In the genomic region with DNA sequence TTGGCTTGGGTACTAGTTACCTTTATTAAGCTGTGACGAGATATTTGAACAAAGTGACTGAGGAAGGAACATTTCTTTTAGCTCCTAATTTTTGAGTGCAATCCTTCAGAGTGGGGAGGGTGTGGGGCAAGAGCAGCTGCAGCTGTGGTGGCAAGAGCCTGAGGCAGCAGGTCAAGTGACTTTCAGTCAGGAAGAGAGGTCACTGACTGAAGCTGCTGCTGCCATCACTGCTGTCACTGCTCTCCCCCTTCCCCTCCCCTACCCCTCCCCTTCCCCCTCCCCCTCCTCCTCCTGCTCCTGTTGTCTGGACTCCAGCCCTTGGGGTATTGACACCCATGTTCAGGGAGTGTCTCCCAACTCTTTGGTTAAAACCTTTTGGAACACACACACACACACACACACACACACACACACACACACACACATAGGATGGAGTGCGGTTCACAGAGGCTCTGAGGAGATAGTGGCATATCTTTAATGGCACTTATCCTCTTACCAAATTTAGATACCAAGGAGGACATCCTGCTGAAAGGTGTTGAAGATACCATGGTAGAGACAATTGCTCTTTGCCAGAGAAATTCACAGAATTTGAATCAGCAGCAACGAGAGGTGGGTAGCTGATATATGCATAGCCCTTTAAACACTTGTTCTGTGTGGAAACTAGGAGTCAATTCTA, we compare ENCODE assay signal across 17 mouse cellular contexts.
DNase-seq lines count a peak whose midpoint lies in the region; ATAC-seq and TF ChIP-seq lines count a peak whose summit lies in the region.
"Had no signal": no experiment of that assay in that cellular context is flagged by ENCODE, and none has a peak within 500 bp of the region (broad histone marks: within the 10 kb centered on the region; RNA-seq: fewer than 3 reads in every experiment).

No protein-coding gene starts in this region.

- no peak for DNase-seq in heart, embryonic 10.5 days (ENCODE audit: low spot score)
- DNase-seq in heart, adult 9 months (ENCODE audit: low spot score in 2 of 2): no peak
- no peak for DNase-seq in liver, postnatal 0 days
- DNase-seq in MEL (ENCODE audit: low read depth, low spot score): peak; percentile 12
- peak; percentile 27 for DNase-seq in lung, postnatal 14 days
- no peak for DNase-seq in right cerebral cortex, postnatal 10 days (ENCODE audit: low spot score in 2 of 2)
- DNase-seq: cerebellum, postnatal 36 days; kidney, adult 18-20 months; kidney, postnatal 14 days; layer of hippocampus, adult 9-11 months; thymus, adult 2 months had no signal

- H3K9me3 ChIP-seq in heart, embryonic 10.5 days: no peaks in the 10 kb centered on the region
- no peaks in the 10 kb centered on the region for H3K9me3 ChIP-seq in liver, embryonic 12.5 days (replicated peaks)
- H3K9me3 ChIP-seq in liver, postnatal 0 days (ENCODE audit: low read length): no peaks in the 10 kb centered on the region
- no peaks in the 10 kb centered on the region for H3K9me3 ChIP-seq in MEL (replicated peaks; ENCODE audit: insufficient read depth, low read length)
- H3K9me3 ChIP-seq in hindbrain, embryonic 12.5 days (replicated peaks): no peaks in the 10 kb centered on the region
- H3K9me3 ChIP-seq: forebrain, embryonic 12.5 days; limb, embryonic 15.5 days had no signal

- no peak overlapping the region for H3K4me2 ChIP-seq in liver, embryonic 12.5 days
- no peak overlapping the region for H3K4me2 ChIP-seq in liver, postnatal 0 days (ENCODE audit: low read depth, low read length)
- no peak overlapping the region for H3K4me2 ChIP-seq in hindbrain, embryonic 12.5 days (replicated peaks)
- H3K4me2 ChIP-seq: forebrain, embryonic 12.5 days; limb, embryonic 15.5 days had no signal

- H3K79me2 ChIP-seq in MEL (ENCODE audit: control insufficient read depth, insufficient read depth, low read length, poor library complexity): no peaks in the 10 kb centered on the region

- no peak overlapping the region for H3K4me3 ChIP-seq in heart, embryonic 10.5 days
- no peak overlapping the region for H3K4me3 ChIP-seq in liver, embryonic 12.5 days
- no peak overlapping the region for H3K4me3 ChIP-seq in liver, postnatal 0 days (ENCODE audit: low read depth, low read length)
- H3K4me3 ChIP-seq in MEL (ENCODE audit: control insufficient read depth in 1 of 2, insufficient read depth in 1 of 2, low read depth in 2 of 2, low read length in 2 of 2): no peak overlapping the region
- H3K4me3 ChIP-seq in hindbrain, embryonic 12.5 days: no peak overlapping the region
- H3K4me3 ChIP-seq: forebrain, embryonic 12.5 days; limb, embryonic 15.5 days had no signal

- 0 out of 2 replicates have a peak, but pooled peaks have one; percentile 40 for ATAC-seq in liver, embryonic 12.5 days
- ATAC-seq in liver, postnatal 0 days: no peak; the same call in 1 of the 2 replicates
- ATAC-seq in hindbrain, embryonic 12.5 days (ENCODE audit: low FRiP score): no peak
- ATAC-seq: hindbrain, postnatal 0 days; midbrain, embryonic 16.5 days had no signal

- TF ChIP-seq CTCF in liver, postnatal 0 days (IDR thresholded peaks at IDR 0.05; ENCODE audit: low read depth): no peak
- no peak for TF ChIP-seq CTCF in MEL (IDR thresholded peaks at IDR 0.05 in 2 of 3, conservative IDR thresholded peaks at IDR 0.05 in 1 of 3; ENCODE audit: control insufficient read depth in 1 of 3, insufficient read depth in 1 of 3, low read depth in 2 of 3, low read length in 3 of 3, poor library complexity in 1 of 3, severe bottlenecking in 1 of 3)

- TF ChIP-seq EP300 in liver, postnatal 0 days (IDR thresholded peaks at IDR 0.05; ENCODE audit: low read depth): no peak
- TF ChIP-seq EP300 in MEL (IDR thresholded peaks at IDR 0.05; ENCODE audit: low read depth in 1 of 2, low read length in 2 of 2): peak in 1 of 2 experiments; percentile 54; a peak in 2 of 4 replicates

- no peak for TF ChIP-seq POLR2A in MEL (IDR thresholded peaks at IDR 0.05; ENCODE audit: control insufficient read depth in 1 of 2, insufficient read depth in 1 of 2, low read depth in 1 of 2, low read length in 2 of 2, poor library complexity in 1 of 2)

- peaks cover 25% of the 10 kb centered on the region for H3K4me1 ChIP-seq in heart, embryonic 10.5 days
- peaks cover 13% of the 10 kb centered on the region for H3K4me1 ChIP-seq in liver, embryonic 12.5 days
- no peaks in the 10 kb centered on the region for H3K4me1 ChIP-seq in liver, postnatal 0 days (ENCODE audit: insufficient read depth)
- 0 out of 4 replicates have a peak, but pooled peaks cover 0 to 3% of the 10 kb centered on the region in 2 experiments for H3K4me1 ChIP-seq in MEL (ENCODE audit: control insufficient read depth in 1 of 2, insufficient read depth in 2 of 2, low read length in 2 of 2)
- H3K4me1 ChIP-seq in hindbrain, embryonic 12.5 days: peaks cover 5% of the 10 kb centered on the region; the same call in 1 of the 2 replicates
- H3K4me1 ChIP-seq: limb, embryonic 15.5 days had no signal

- H3K27me3 ChIP-seq in heart, embryonic 10.5 days (ENCODE audit: insufficient read depth, poor library complexity, severe bottlenecking): no peaks in the 10 kb centered on the region
- H3K27me3 ChIP-seq in liver, embryonic 12.5 days (replicated peaks): no peaks in the 10 kb centered on the region
- no peaks in the 10 kb centered on the region for H3K27me3 ChIP-seq in liver, postnatal 0 days (ENCODE audit: insufficient read depth, low read length)
- no peaks in the 10 kb centered on the region for H3K27me3 ChIP-seq in MEL (ENCODE audit: control insufficient read depth in 1 of 2, insufficient read depth in 2 of 2, low read length in 2 of 2)
- no peaks in the 10 kb centered on the region for H3K27me3 ChIP-seq in hindbrain, embryonic 12.5 days
- H3K27me3 ChIP-seq: forebrain, embryonic 12.5 days; limb, embryonic 15.5 days had no signal

- H3K9ac ChIP-seq in liver, embryonic 12.5 days: no peak overlapping the region
- no peak overlapping the region for H3K9ac ChIP-seq in liver, postnatal 0 days (replicated peaks)
- no peak overlapping the region for H3K9ac ChIP-seq in MEL (ENCODE audit: control insufficient read depth, low read depth, low read length, poor library complexity, severe bottlenecking)
- no peak overlapping the region for H3K9ac ChIP-seq in hindbrain, embryonic 12.5 days
- H3K9ac ChIP-seq: forebrain, embryonic 12.5 days; limb, embryonic 15.5 days had no signal

- WGBS in heart, embryonic 10.5 days: 43% methylated on average over 3 of the region's 3 CpGs
- 47% methylated on average over 3 of the region's 3 CpGs for WGBS in liver, embryonic 12.5 days (ENCODE audit: insufficient replicate concordance)
- WGBS in liver, postnatal 0 days (ENCODE audit: insufficient replicate concordance): 55% methylated on average over 3 of the region's 3 CpGs
- 85% methylated on average over 3 of the region's 3 CpGs for WGBS in hindbrain, embryonic 12.5 days

- peak overlapping the region; percentile 78 for H3K27ac ChIP-seq in heart, embryonic 10.5 days
- H3K27ac ChIP-seq in liver, embryonic 12.5 days: no peak overlapping the region
- no peak overlapping the region for H3K27ac ChIP-seq in liver, postnatal 0 days (ENCODE audit: low read depth)
- H3K27ac ChIP-seq in MEL (ENCODE audit: control insufficient read depth, low read depth, low read length): no peak overlapping the region
- H3K27ac ChIP-seq in hindbrain, embryonic 12.5 days: no peak overlapping the region
- H3K27ac ChIP-seq: forebrain, embryonic 12.5 days; hindbrain, postnatal 0 days; limb, embryonic 15.5 days had no signal

- H3K36me3 ChIP-seq in heart, embryonic 10.5 days: peaks cover 10% of the 10 kb centered on the region
- H3K36me3 ChIP-seq in liver, embryonic 12.5 days: 0 out of 2 replicates have a peak, but pooled peaks cover 9% of the 10 kb centered on the region
- peaks cover 5% of the 10 kb centered on the region for H3K36me3 ChIP-seq in liver, postnatal 0 days (replicated peaks; ENCODE audit: insufficient read depth, low read length)
- H3K36me3 ChIP-seq in MEL (ENCODE audit: control insufficient read depth in 1 of 2, insufficient read depth in 2 of 2, low read length in 2 of 2): peaks cover 0 to 7% of the 10 kb centered on the region in 2 experiments; a peak in 3 of 4 replicates
- 0 out of 2 replicates have a peak, but pooled peaks cover 12% of the 10 kb centered on the region for H3K36me3 ChIP-seq in hindbrain, embryonic 12.5 days

- no peak for TF ChIP-seq RAD21 in MEL (IDR thresholded peaks at IDR 0.05; ENCODE audit: low read depth, low read length)

TF ChIP-seq in MEL, 35 proteins besides CTCF, POLR2A, EP300 and RAD21:
- TF ChIP-seq TCF12 (IDR thresholded peaks at IDR 0.05; ENCODE audit: low read depth, low read length) (peak; percentile 76), MAX (IDR thresholded peaks at IDR 0.05; ENCODE audit: low read length) (no peak), MXI1 (IDR thresholded peaks at IDR 0.05; ENCODE audit: low read depth, low read length) (no peak), GABPA (IDR thresholded peaks at IDR 0.05; ENCODE audit: low read depth, low read length) (no peak), MAFK (IDR thresholded peaks at IDR 0.05; ENCODE audit: borderline replicate concordance, low read depth, low read length) (no peak), MAZ (IDR thresholded peaks at IDR 0.05; ENCODE audit: low read depth, low read length) (no peak), JUND (IDR thresholded peaks at IDR 0.05; ENCODE audit: low read depth, low read length) (no peak), UBTF (IDR thresholded peaks at IDR 0.05; ENCODE audit: borderline replicate concordance, insufficient read depth, low read depth, low read length) (no peak), MEF2A (IDR thresholded peaks at IDR 0.05; ENCODE audit: extremely low read depth, insufficient replicate concordance, low read depth, low read length, poor library complexity, severe bottlenecking) (peak; percentile 84; the same call in 1 of the 2 replicates), MYB (IDR thresholded peaks at IDR 0.05; ENCODE audit: low read depth, low read length) (no peak), TBP (IDR thresholded peaks at IDR 0.05; ENCODE audit: low read depth, low read length) (no peak), TAL1 (IDR thresholded peaks at IDR 0.05; ENCODE audit: low read length) (no peak), HCFC1 (IDR thresholded peaks at IDR 0.05; ENCODE audit: low read depth, low read length) (no peak), ELF1 (IDR thresholded peaks at IDR 0.05; ENCODE audit: low read depth, low read length) (no peak), ETS1 (IDR thresholded peaks at IDR 0.05; ENCODE audit: low read depth, low read length) (peak; percentile 26; the same call in 1 of the 2 replicates), NELFE (IDR thresholded peaks at IDR 0.05; ENCODE audit: low read depth, low read length) (no peak), ZNF384 (IDR thresholded peaks at IDR 0.05; ENCODE audit: low read depth, low read length) (no peak), GATA1 (IDR thresholded peaks at IDR 0.05; ENCODE audit: low read depth, low read length) (0 out of 2 replicates have a peak, but pooled peaks have one; percentile 27)

Comparison
In these comparisons a context has a peak if more than half of its experiments do, and no peak if none do; other contexts are left out.
1. DNase-seq: peak in MEL (single experiment) and lung, postnatal 14 days (single experiment); none in heart, embryonic 10.5 days (single experiment), heart, adult 9 months (0 of 2), liver, postnatal 0 days (single experiment) and right cerebral cortex, postnatal 10 days (0 of 2).